Mouse (Mus musculus) forebrain, embryonic 10.5 days (tissue): ENCODE results near the gene Thoc6. TPM values are rescaled to one million over a fixed set of nuclear protein-coding genes. Genes with fewer than 3 reads are reported as not detected.
A peak's percentile ranks its signal among the peaks of the same experiment; 100 is the strongest.

Source experiments
- DNase-seq: peaks from one replicate; pipeline ENCODE4 v3.0.0-alpha.2; 2017; ENCODE audit warnings: low spot score; ENCODE audit errors: extremely low spot score
- H3K27ac ChIP-seq: fragments of 300-500 bp; sonication (generic); 2 replicates; pipeline ENCODE4 v1.5.1; 2016; ENCODE audit warnings: mild to moderate bottlenecking
- H3K27me3 ChIP-seq: fragments of 300-500 bp; sonication (generic); 2 replicates; pipeline ENCODE4 v1.6.1; 2016; ENCODE audit warnings: mild to moderate bottlenecking; ENCODE audit not compliant: poor library complexity, severe bottlenecking
- H3K36me3 ChIP-seq: fragments of 300-500 bp; sonication (generic); replicated peaks from 2 replicates; pipeline ENCODE4 v1.6.1; 2016; ENCODE audit warnings: mild to moderate bottlenecking, moderate library complexity
- H3K4me1 ChIP-seq: fragments of 300-500 bp; sonication (generic); 2 replicates; pipeline ENCODE4 v1.6.1; 2016
- H3K4me3 ChIP-seq: fragments of 300-500 bp; sonication (generic); 2 replicates; pipeline ENCODE4 v1.5.1; 2016; ENCODE audit warnings: mild to moderate bottlenecking, moderate library complexity
- H3K9me3 ChIP-seq: fragments of 300-500 bp; sonication (generic); 2 replicates; pipeline ENCODE4 v1.6.1; 2016; ENCODE audit warnings: mild to moderate bottlenecking, moderate library complexity
- WGBS: fragments of 180-500 bp; shearing (Covaris S2); methylation state at CpG from one replicate; pipeline ENCODE4 v1.1.7; 2016; 5-methylcytosine and 5-hydroxymethylcytosine counted together
- polyA plus RNA-seq: library from polyadenylated mRNA; unstranded; fragments of >200 nt; fragmentation: Nextera tagmentation; extraction: Ambion mirVana; gene quantifications from 2 replicates; pipeline ENCODE4 v1.2.1, GENCODE M21; 2016

Thoc6 gene
- polyA plus RNA-seq: 77.8 and 78.8 TPM in 2 replicates

GRCm38 (mm10) chr17:23673424-23674073 lies at the start of gene Thoc6, which contains the start of gene Hcfc1r1:
TSS of gene Thoc6 (minus strand) at chr17:23673882.
TSS of gene Hcfc1r1 (plus strand) at chr17:23673596.
- Histone ChIP-seq H3K4me3 (peak within 1 kb of the TSS; percentile 68), H3K4me1 (peaks cover 53% of the 10 kb centered on the region), H3K36me3 (peaks cover 23% of the 10 kb centered on the region), H3K9me3 (no peaks in the 10 kb centered on the region), H3K27ac (peak within 1 kb of the TSS; percentile 93), H3K27me3 (peaks cover 44% of the 10 kb centered on the region)
- whole genome bisulfite sequencing: under 1% methylated on average over 45 of the region's 45 CpGs
- DNase-seq: peak; percentile 94

GRCm38 (mm10) chr17:23722376-23723125 lies 48.9 kb upstream of the Thoc6 start, which contains the start of gene 1520401A03Rik:
TSS of gene 1520401A03Rik (minus strand) at chr17:23722783.
- H3K4me1 ChIP-seq: peaks cover 24% of the 10 kb centered on the region
- no peaks in the 10 kb centered on the region for H3K9me3 ChIP-seq
- 0 out of 2 replicates have a peak, but pooled peaks cover 10% of the 10 kb centered on the region for H3K27me3 ChIP-seq
- no peaks in the 10 kb centered on the region for H3K36me3 ChIP-seq
- no peak for DNase-seq
- H3K27ac ChIP-seq: no peak within 1 kb of the TSS
- WGBS: 87% methylated on average over 7 of the region's 7 CpGs
- H3K4me3 ChIP-seq: no peak within 1 kb of the TSS

- Histone ChIP-seq H3K36me3 (no peaks in the 10 kb centered on the region), H3K4me3 (no peak overlapping the region), H3K27ac (no peak overlapping the region), H3K9me3 (no peaks in the 10 kb centered on the region), H3K27me3 (0 out of 2 replicates have a peak, but pooled peaks cover 10% of the 10 kb centered on the region), H3K4me1 (peaks cover 17% of the 10 kb centered on the region)
- WGBS: 85% methylated on average over 2 of the region's 2 CpGs
- no peak for DNase-seq
These were observed 48.2 kb upstream of the Thoc6 start for GRCm38 (mm10) chr17:23721886-23722285.

DNA sequence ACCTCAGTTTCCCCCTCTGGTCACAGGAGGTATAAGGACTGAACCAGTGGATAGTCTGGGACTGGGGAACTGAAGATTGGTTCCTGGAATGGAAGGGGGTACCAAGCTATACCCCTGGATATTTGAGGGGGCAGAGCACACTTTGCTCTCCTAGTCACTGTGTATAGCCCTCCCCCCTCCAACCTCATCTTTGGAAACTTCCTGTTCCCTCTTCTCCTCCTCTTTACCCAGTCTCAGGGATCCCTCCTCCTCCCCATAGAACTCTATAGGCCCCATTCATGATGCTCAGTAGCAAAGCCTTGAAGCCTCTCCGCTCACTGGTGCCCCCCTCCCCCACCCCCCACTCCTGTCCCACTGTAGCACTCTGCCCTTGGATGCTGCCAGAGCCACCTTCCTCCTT lies 45.8 kb upstream of the Thoc6 start:
- Histone ChIP-seq H3K4me1 (0 out of 2 replicates have a peak, but pooled peaks cover 3% of the 10 kb centered on the region), H3K9me3 (no peaks in the 10 kb centered on the region), H3K27ac (no peak overlapping the region), H3K36me3 (no peaks in the 10 kb centered on the region), H3K4me3 (no peak overlapping the region), H3K27me3 (0 out of 2 replicates have a peak, but pooled peaks cover 10% of the 10 kb centered on the region)
- 6% methylated on average over 1 of the region's 1 CpGs for WGBS
- no peak for DNase-seq

DNA sequence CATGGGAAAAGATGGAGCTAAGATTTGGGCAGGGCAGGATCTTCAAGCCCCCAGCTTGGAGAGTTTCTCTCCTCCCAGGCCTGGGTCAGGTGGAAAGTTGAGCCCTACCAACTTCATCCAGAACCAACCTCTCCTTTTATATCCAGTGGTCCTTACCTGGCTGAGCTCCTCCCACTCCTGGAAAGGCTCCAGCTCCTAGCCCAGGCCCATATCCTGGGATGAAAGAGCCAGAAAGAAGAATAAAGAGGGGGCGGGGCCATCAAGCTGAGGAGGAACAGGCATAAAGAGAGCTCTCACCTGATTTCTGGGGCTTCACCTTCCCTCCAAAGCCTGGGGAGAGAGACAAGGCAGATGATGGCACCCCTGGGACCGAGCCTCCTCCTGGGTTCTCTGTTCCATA lies 43.3 kb upstream of the Thoc6 start:
- DNase-seq: no peak
- Histone ChIP-seq H3K36me3 (no peaks in the 10 kb centered on the region), H3K27ac (no peak overlapping the region), H3K4me1 (0 out of 2 replicates have a peak, but pooled peaks cover 3% of the 10 kb centered on the region), H3K9me3 (no peaks in the 10 kb centered on the region), H3K27me3 (no peaks in the 10 kb centered on the region), H3K4me3 (no peak overlapping the region)
- 54% methylated on average over 2 of the region's 2 CpGs for WGBS

DNA sequence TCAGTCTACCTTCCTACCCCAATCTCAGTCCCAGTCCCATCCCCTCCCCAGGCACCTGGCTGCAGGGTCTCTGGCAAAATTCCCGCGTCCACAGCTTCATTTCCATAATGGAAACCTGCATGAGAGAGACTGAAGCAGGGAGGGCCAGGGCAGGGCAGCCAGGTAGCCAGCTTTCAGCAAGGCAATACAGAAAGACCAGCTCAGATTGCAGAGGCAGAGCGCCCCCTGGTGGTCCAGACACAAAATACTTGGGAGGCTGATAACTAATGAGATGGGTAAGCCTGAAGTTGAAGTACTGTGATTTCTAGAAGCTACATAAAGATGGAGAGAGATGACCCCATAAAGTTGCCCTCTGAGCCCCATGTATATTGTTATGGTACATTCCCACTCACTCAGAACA lies 32.5 kb upstream of the Thoc6 start:
- 0% methylated on average over 3 of the region's 3 CpGs for WGBS
- no peaks in the 10 kb centered on the region for H3K9me3 ChIP-seq
- peaks cover 34% of the 10 kb centered on the region for H3K27me3 ChIP-seq
- peaks cover 9% of the 10 kb centered on the region; the same call in 1 of the 2 replicates for H3K4me1 ChIP-seq
- H3K4me3 ChIP-seq: no peak overlapping the region
- peak; percentile 83 for DNase-seq
- no peak overlapping the region for H3K27ac ChIP-seq
- H3K36me3 ChIP-seq: no peaks in the 10 kb centered on the region

GRCm38 (mm10) chr17:23705525-23706104 lies 31.9 kb upstream of the Thoc6 start:
- H3K27ac ChIP-seq: no peak overlapping the region
- peaks cover 40% of the 10 kb centered on the region for H3K27me3 ChIP-seq
- no peak overlapping the region for H3K4me3 ChIP-seq
- WGBS: 74% methylated on average over 7 of the region's 7 CpGs
- no peak for DNase-seq
- H3K4me1 ChIP-seq: peaks cover 9% of the 10 kb centered on the region; the same call in 1 of the 2 replicates
- no peaks in the 10 kb centered on the region for H3K36me3 ChIP-seq
- H3K9me3 ChIP-seq: no peaks in the 10 kb centered on the region

- DNase-seq: no peak
- no peak overlapping the region for H3K27ac ChIP-seq
- H3K4me3 ChIP-seq: no peak overlapping the region
- H3K27me3 ChIP-seq: peaks cover 44% of the 10 kb centered on the region
- no peaks in the 10 kb centered on the region for H3K9me3 ChIP-seq
- H3K36me3 ChIP-seq: no peaks in the 10 kb centered on the region
- WGBS: 65% methylated on average over 7 of the region's 7 CpGs
- peaks cover 13% of the 10 kb centered on the region for H3K4me1 ChIP-seq
These were observed 31.1 kb upstream of the Thoc6 start for GRCm38 (mm10) chr17:23704741-23705140.

- H3K36me3 ChIP-seq: no peaks in the 10 kb centered on the region
- no peaks in the 10 kb centered on the region for H3K9me3 ChIP-seq
- DNase-seq: no peak
- no peak overlapping the region for H3K4me3 ChIP-seq
- no peak overlapping the region for H3K27ac ChIP-seq
- 83% methylated on average over 9 of the region's 9 CpGs for WGBS
- H3K27me3 ChIP-seq: peaks cover 55% of the 10 kb centered on the region
- peaks cover 25% of the 10 kb centered on the region for H3K4me1 ChIP-seq
These were observed 29.6 kb upstream of the Thoc6 start for GRCm38 (mm10) chr17:23703301-23703700.

- peak; percentile 87 for DNase-seq
- Histone ChIP-seq H3K27ac (peak overlapping the region; percentile 51; the same call in 1 of the 2 replicates), H3K4me1 (peaks cover 31% of the 10 kb centered on the region), H3K27me3 (peaks cover 71% of the 10 kb centered on the region), H3K9me3 (no peaks in the 10 kb centered on the region), H3K36me3 (no peaks in the 10 kb centered on the region), H3K4me3 (peak overlapping the region; percentile 77)
- 0% methylated on average over 25 of the region's 28 CpGs for WGBS
These were observed 26.4 kb upstream of the Thoc6 start for GRCm38 (mm10) chr17:23700079-23700478.

- WGBS: under 1% methylated on average over 88 of the region's 101 CpGs
- Histone ChIP-seq H3K27ac (peak overlapping the region; percentile 51; the same call in 1 of the 2 replicates), H3K27me3 (peaks cover 68% of the 10 kb centered on the region), H3K36me3 (no peaks in the 10 kb centered on the region), H3K4me3 (peak overlapping the region; percentile 77), H3K4me1 (peaks cover 32% of the 10 kb centered on the region), H3K9me3 (no peaks in the 10 kb centered on the region)
- no peak for DNase-seq
These were observed 25.7 kb upstream of the Thoc6 start for GRCm38 (mm10) chr17:23699131-23700077.

- no peak for DNase-seq
- 5% methylated on average over 3 of the region's 3 CpGs for WGBS
- no peaks in the 10 kb centered on the region for H3K36me3 ChIP-seq
- H3K27me3 ChIP-seq: peaks cover 46% of the 10 kb centered on the region
- H3K4me3 ChIP-seq: no peak overlapping the region
- H3K4me1 ChIP-seq: peaks cover 32% of the 10 kb centered on the region
- no peaks in the 10 kb centered on the region for H3K9me3 ChIP-seq
- no peak overlapping the region for H3K27ac ChIP-seq
These were observed 22.1 kb upstream of the Thoc6 start for GRCm38 (mm10) chr17:23695801-23696200.
